Mouse (Mus musculus) testis, adult 2 months (tissue): ENCODE results near the gene Tmprss5. TPM values are rescaled to one million over a fixed set of nuclear protein-coding genes. Genes with fewer than 3 reads are reported as not detected.
A peak's percentile ranks its signal among the peaks of the same experiment; 100 is the strongest.

ENCODE experiments used
- H3K27ac ChIP-seq: fragments of 200-500 bp; 2 replicates; pipeline ENCODE4 v1.5.1; 2012; ENCODE audit warnings: low read depth, low read length; ENCODE audit not compliant: control insufficient read depth, insufficient read depth
- H3K27me3 ChIP-seq: fragments of 200-500 bp; 2 replicates; pipeline ENCODE4 v1.6.1; 2012; ENCODE audit warnings: mild to moderate bottlenecking, low read length, moderate library complexity; ENCODE audit not compliant: control insufficient read depth, insufficient read depth
- H3K36me3 ChIP-seq: fragments of 200-500 bp; 2 replicates; pipeline ENCODE4 v1.6.1; 2012; ENCODE audit warnings: mild to moderate bottlenecking, low read length; ENCODE audit not compliant: control insufficient read depth, insufficient read depth
- H3K4me1 ChIP-seq: fragments of 200-500 bp; 2 replicates; pipeline ENCODE4 v1.6.1; 2012; ENCODE audit warnings: low read length; ENCODE audit not compliant: control insufficient read depth, insufficient read depth
- H3K4me3 ChIP-seq: fragments of 200-500 bp; 2 replicates; pipeline ENCODE4 v1.5.1; 2012; ENCODE audit warnings: low read depth, mild to moderate bottlenecking, low read length, moderate library complexity, mixed read lengths; ENCODE audit not compliant: control insufficient read depth
- CTCF ChIP-seq: fragments of 200-500 bp; IDR thresholded peaks from 2 replicates; pipeline ENCODE4 v1.5.1; 2012; ENCODE audit warnings: low read depth, mild to moderate bottlenecking, inconsistent platforms, low read length, moderate library complexity; ENCODE audit not compliant: control insufficient read depth, insufficient read depth, insufficient replicate concordance
- POLR2A ChIP-seq: fragments of 200-500 bp; IDR thresholded peaks from 2 replicates; pipeline ENCODE4 v1.6.1; 2012; ENCODE audit warnings: low read depth, mild to moderate bottlenecking, inconsistent platforms, low read length, moderate library complexity; ENCODE audit not compliant: control insufficient read depth
- polyA plus RNA-seq: library from polyadenylated mRNA; depleted of rRNA; stranded (reverse); fragments of >200 nt; gene quantifications from 2 replicates; pipeline ENCODE4 v1.2.3, GENCODE M21; 2012

Tmprss5 gene
- polyA plus RNA-seq, 1 experiment = 2.1 TPM

DNA sequence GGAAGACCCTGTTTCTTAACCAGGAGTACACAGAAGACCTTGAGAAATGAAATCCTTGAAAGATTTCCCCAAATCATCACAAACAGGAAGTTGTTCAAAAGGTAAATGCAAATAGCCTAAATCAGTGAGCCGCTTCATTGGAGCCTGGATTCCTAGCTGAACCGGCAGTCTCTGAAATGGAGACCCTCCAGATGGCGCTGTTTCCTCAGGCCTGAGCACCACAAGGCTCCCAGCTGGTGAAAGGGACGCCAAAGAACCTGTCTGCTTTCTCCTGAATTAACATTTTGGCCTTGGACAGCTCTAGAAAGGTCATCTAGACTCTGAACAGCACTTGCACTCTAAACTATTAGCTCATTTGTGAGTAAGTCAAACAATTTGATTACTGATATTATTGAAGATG, 501 bp downstream of the Tmprss5 start:
- peak overlapping the region; percentile 49; the same call in 1 of the 2 replicates for H3K27ac ChIP-seq
- no peak overlapping the region for H3K4me3 ChIP-seq
- no peak for TF ChIP-seq POLR2A
- peak; percentile 61; the same call in 1 of the 2 replicates for TF ChIP-seq CTCF
- H3K36me3 ChIP-seq = peaks cover 4% of the 10 kb centered on the region
- H3K27me3 ChIP-seq = no peaks in the 10 kb centered on the region
- no peaks in the 10 kb centered on the region for H3K4me1 ChIP-seq

DNA sequence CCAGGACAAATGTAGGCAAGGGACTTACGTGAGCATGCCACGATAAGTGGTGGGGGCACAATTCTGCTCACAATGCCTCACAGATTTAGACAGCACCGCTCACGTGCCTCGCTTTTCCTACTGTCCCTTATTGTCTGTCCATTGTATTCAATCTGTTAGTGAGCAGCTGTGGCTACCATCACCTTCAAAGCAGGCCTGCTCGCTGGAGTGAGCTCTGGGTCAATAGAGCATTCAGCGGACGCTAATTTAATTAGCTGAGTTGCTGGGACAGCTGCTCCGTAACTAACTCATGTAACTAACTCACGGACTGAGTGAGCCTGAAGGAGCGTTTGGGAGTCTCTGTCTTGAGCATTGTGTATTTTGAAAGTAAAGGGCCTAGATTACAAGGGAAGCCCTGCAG, 6.3 kb downstream of the Tmprss5 start:
- no peaks in the 10 kb centered on the region for H3K27me3 ChIP-seq
- H3K27ac ChIP-seq = no peak overlapping the region
- H3K4me3 ChIP-seq = no peak overlapping the region
- TF ChIP-seq CTCF (no peak), POLR2A (no peak)
- H3K36me3 ChIP-seq = no peaks in the 10 kb centered on the region
- H3K4me1 ChIP-seq = no peaks in the 10 kb centered on the region

DNA sequence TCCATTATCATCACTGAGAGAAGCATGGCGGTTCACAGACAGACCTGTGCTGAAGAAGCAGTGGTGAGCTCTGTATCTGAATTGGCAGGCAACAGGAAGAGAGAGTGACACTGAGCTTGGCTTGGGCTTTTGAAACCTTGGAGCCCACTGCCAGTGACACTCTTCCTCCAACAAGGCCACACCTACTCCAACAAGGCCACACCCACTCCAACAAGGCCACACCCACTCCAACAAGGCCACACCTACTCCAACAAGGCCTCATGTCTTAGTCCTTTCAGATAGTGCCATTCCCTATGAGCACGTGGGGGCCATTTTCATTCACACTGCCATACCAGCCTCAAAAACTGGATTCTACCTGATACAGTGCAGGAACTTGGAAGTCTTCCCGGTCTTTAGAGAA, 17.8 kb downstream of the Tmprss5 start:
- Histone ChIP-seq H3K27ac (no peak overlapping the region), H3K36me3 (no peaks in the 10 kb centered on the region), H3K4me3 (no peak overlapping the region), H3K4me1 (no peaks in the 10 kb centered on the region), H3K27me3 (no peaks in the 10 kb centered on the region)
- TF ChIP-seq CTCF = no peak
- no peak for TF ChIP-seq POLR2A

DNA sequence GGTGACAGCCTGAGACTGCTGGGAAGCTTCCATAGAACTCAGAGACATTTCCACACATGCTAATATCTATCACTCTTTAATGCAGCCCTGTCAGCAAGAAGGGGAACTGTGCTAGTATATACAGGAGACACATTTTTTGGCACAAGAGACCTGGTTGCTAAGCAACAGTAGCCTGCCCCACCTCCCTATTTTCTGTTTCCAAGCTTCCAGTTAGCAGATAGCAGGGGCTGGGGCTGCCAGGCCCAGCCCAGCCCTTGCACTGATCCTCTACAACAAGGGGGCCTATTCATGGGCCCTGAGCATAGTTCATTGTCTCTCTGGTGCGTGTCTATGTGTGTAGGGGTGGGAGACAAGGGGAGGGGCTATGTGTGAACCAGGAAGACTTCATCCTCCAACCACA, 21.3 kb downstream of the Tmprss5 start:
- H3K27me3 ChIP-seq = no peaks in the 10 kb centered on the region
- TF ChIP-seq POLR2A = no peak
- TF ChIP-seq CTCF = no peak
- H3K4me1 ChIP-seq = no peaks in the 10 kb centered on the region
- no peaks in the 10 kb centered on the region for H3K36me3 ChIP-seq
- H3K4me3 ChIP-seq = no peak overlapping the region
- no peak overlapping the region for H3K27ac ChIP-seq

- TF ChIP-seq POLR2A (no peak), CTCF (no peak)
- Histone ChIP-seq H3K27ac (no peak overlapping the region), H3K36me3 (no peaks in the 10 kb centered on the region), H3K4me1 (no peaks in the 10 kb centered on the region), H3K27me3 (no peaks in the 10 kb centered on the region), H3K4me3 (no peak overlapping the region)
Measured at GRCm38 (mm10) chr9:49109101-49109500, 28.0 kb downstream of the Tmprss5 start.

- Histone ChIP-seq H3K27me3 (no peaks in the 10 kb centered on the region), H3K4me3 (no peak overlapping the region), H3K4me1 (no peaks in the 10 kb centered on the region), H3K27ac (no peak overlapping the region), H3K36me3 (no peaks in the 10 kb centered on the region)
- TF ChIP-seq POLR2A = no peak
- no peak for TF ChIP-seq CTCF
Measured at GRCm38 (mm10) chr9:49110476-49111220, 29.6 kb downstream of the Tmprss5 start.

DNA sequence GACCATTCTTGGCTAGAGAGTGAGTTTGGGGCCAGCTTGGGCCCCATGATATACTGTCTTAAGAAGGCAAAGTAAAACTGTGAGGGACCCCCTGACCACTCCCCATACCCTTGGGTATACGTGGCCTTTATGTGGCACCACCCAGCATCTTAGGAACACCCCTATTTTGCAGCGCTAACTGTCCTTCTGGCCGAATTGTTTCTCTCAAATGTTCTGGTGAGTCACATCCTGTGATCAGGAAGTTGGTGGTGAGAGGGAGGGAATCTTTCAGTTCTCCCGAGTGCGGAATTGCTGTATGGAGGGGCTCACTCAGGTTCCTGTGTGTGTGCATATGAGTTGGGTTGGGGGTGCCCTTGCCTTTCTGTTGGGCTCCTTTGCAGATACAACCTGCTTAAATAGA, 30.2 kb downstream of the Tmprss5 start:
- Histone ChIP-seq H3K4me3 (no peak overlapping the region), H3K27me3 (no peaks in the 10 kb centered on the region), H3K27ac (no peak overlapping the region), H3K4me1 (no peaks in the 10 kb centered on the region), H3K36me3 (no peaks in the 10 kb centered on the region)
- TF ChIP-seq POLR2A = no peak
- no peak for TF ChIP-seq CTCF

- no peak for TF ChIP-seq CTCF
- no peak for TF ChIP-seq POLR2A
- H3K4me3 ChIP-seq = no peak overlapping the region
- no peaks in the 10 kb centered on the region for H3K36me3 ChIP-seq
- no peak overlapping the region for H3K27ac ChIP-seq
- H3K4me1 ChIP-seq = no peaks in the 10 kb centered on the region
- H3K27me3 ChIP-seq = no peaks in the 10 kb centered on the region
Measured at GRCm38 (mm10) chr9:49118271-49118825, 37.3 kb downstream of the Tmprss5 start.
